In the genomic region with DNA sequence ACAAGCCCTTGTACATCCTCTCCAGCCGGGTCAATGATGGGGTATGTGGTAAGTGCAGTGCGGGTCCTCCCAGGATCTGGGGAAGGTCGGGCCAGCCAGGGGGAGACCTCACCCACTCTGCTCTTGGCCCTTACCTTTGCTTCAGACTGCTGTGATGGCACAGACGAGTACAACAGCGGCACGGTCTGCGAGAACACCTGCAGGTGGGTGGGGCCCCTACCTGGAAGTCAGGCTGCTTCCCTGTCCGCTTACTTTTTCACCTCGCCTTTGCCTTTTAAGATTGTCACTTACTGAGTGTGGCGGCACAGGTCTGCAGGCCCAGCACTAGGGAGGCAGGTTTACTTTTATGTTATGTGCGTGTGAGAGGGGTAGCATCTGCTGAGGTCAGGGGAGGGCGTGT, we compare ENCODE assay signal across 16 mouse cellular contexts. TPM values are rescaled to one million over a fixed set of nuclear protein-coding genes. Genes with fewer than 3 reads are reported as not detected.
A peak's percentile ranks its signal among the peaks of the same experiment; 100 is the strongest.
DNase-seq lines count a peak whose midpoint lies in the region; ATAC-seq and TF ChIP-seq lines count a peak whose summit lies in the region.
"Had no signal": no experiment of that assay in that cellular context is flagged by ENCODE, and none has a peak within 500 bp of the region (broad histone marks: within the 10 kb centered on the region; RNA-seq: fewer than 3 reads in every experiment).

No protein-coding gene starts in this region.

- no peak for ATAC-seq in forebrain, embryonic 15.5 days (replicated peaks)
- ATAC-seq in liver, embryonic 12.5 days: no peak
- ATAC-seq in liver, postnatal 0 days: no peak
- ATAC-seq in intestine, embryonic 15.5 days: no peak
- ATAC-seq in lung, postnatal 0 days: no peak
- ATAC-seq: forebrain, embryonic 16.5 days had no signal

- no peaks in the 10 kb centered on the region for H3K9me3 ChIP-seq in forebrain, embryonic 10.5 days
- no peaks in the 10 kb centered on the region for H3K9me3 ChIP-seq in forebrain, embryonic 15.5 days
- H3K9me3 ChIP-seq in liver, embryonic 12.5 days (replicated peaks): no peaks in the 10 kb centered on the region
- H3K9me3 ChIP-seq in liver, postnatal 0 days (ENCODE audit: low read length): no peaks in the 10 kb centered on the region
- H3K9me3 ChIP-seq in E14TG2a.4 (ENCODE audit: low read length): no peaks in the 10 kb centered on the region
- H3K9me3 ChIP-seq in intestine, embryonic 15.5 days: no peaks in the 10 kb centered on the region
- no peaks in the 10 kb centered on the region for H3K9me3 ChIP-seq in lung, postnatal 0 days (ENCODE audit: low read length)

- H3K4me1 ChIP-seq in forebrain, embryonic 10.5 days: peaks cover 30% of the 10 kb centered on the region
- peaks cover 34% of the 10 kb centered on the region for H3K4me1 ChIP-seq in forebrain, embryonic 15.5 days
- H3K4me1 ChIP-seq in liver, embryonic 12.5 days: peaks cover 31% of the 10 kb centered on the region
- H3K4me1 ChIP-seq in liver, postnatal 0 days (ENCODE audit: insufficient read depth): peaks cover 9% of the 10 kb centered on the region; the same call in 1 of the 2 replicates
- peaks cover 64% of the 10 kb centered on the region for H3K4me1 ChIP-seq in E14TG2a.4 (replicated peaks; ENCODE audit: low read depth, low read length)
- H3K4me1 ChIP-seq in intestine, embryonic 15.5 days (replicated peaks): peaks cover 25% of the 10 kb centered on the region
- H3K4me1 ChIP-seq in lung, postnatal 0 days (ENCODE audit: insufficient read depth, low read depth, low read length): peaks cover 8% of the 10 kb centered on the region; the same call in 1 of the 2 replicates

- 93% methylated on average over 12 of the region's 12 CpGs for WGBS in forebrain, embryonic 10.5 days
- 95% methylated on average over 12 of the region's 12 CpGs for WGBS in forebrain, embryonic 15.5 days
- 86% methylated on average over 12 of the region's 12 CpGs for WGBS in liver, embryonic 12.5 days (ENCODE audit: insufficient replicate concordance)
- 92% methylated on average over 12 of the region's 12 CpGs for WGBS in liver, postnatal 0 days (ENCODE audit: insufficient replicate concordance)
- 78% methylated on average over 12 of the region's 12 CpGs for whole genome bisulfite sequencing in intestine, embryonic 15.5 days
- 90% methylated on average over 12 of the region's 12 CpGs for WGBS in lung, postnatal 0 days

- DNase-seq in forebrain, embryonic 10.5 days (ENCODE audit: extremely low spot score, low spot score): no peak
- DNase-seq in liver, postnatal 0 days: no peak
- DNase-seq in right cerebral cortex, postnatal 25 days: no peak
- DNase-seq in lung, postnatal 0 days (ENCODE audit: low spot score): no peak
- DNase-seq: adrenal gland, adult 8-10 months; cerebellum, postnatal 14 days; gastrocnemius, postnatal 10 days; heart, postnatal 36 days; layer of hippocampus, adult 9-11 months; right cerebral cortex, postnatal 14 days; thymus, adult 18-20 months had no signal

- H3K27ac ChIP-seq in forebrain, embryonic 10.5 days: no peak overlapping the region
- H3K27ac ChIP-seq in forebrain, embryonic 15.5 days (replicated peaks): no peak overlapping the region
- H3K27ac ChIP-seq in liver, embryonic 12.5 days: no peak overlapping the region
- H3K27ac ChIP-seq in liver, postnatal 0 days (ENCODE audit: low read depth): no peak overlapping the region
- H3K27ac ChIP-seq in intestine, embryonic 15.5 days: no peak overlapping the region
- no peak overlapping the region for H3K27ac ChIP-seq in lung, postnatal 0 days (ENCODE audit: low read length)

- H3K4me3 ChIP-seq in forebrain, embryonic 10.5 days: peak overlapping the region; percentile 82; the same call in 1 of the 2 replicates
- H3K4me3 ChIP-seq in forebrain, embryonic 15.5 days: no peak overlapping the region
- no peak overlapping the region for H3K4me3 ChIP-seq in liver, embryonic 12.5 days
- H3K4me3 ChIP-seq in liver, postnatal 0 days (ENCODE audit: low read depth, low read length): no peak overlapping the region
- peak overlapping the region; percentile 95 for H3K4me3 ChIP-seq in E14TG2a.4 (replicated peaks; ENCODE audit: low read length)
- H3K4me3 ChIP-seq in intestine, embryonic 15.5 days (replicated peaks): 0 out of 2 replicates have a peak overlapping the region, but pooled peaks have one; percentile 64
- no peak overlapping the region for H3K4me3 ChIP-seq in lung, postnatal 0 days (ENCODE audit: low read depth, low read length)

- H3K4me2 ChIP-seq in forebrain, embryonic 15.5 days (replicated peaks): no peak overlapping the region
- peak overlapping the region; percentile 92 for H3K4me2 ChIP-seq in liver, embryonic 12.5 days
- H3K4me2 ChIP-seq in liver, postnatal 0 days (ENCODE audit: low read depth, low read length): no peak overlapping the region
- H3K4me2 ChIP-seq in intestine, embryonic 15.5 days (replicated peaks): peak overlapping the region; percentile 78; the same call in 1 of the 2 replicates
- H3K4me2 ChIP-seq in lung, postnatal 0 days (replicated peaks; ENCODE audit: low read depth, low read length): no peak overlapping the region

- peaks cover 60% of the 10 kb centered on the region for H3K36me3 ChIP-seq in forebrain, embryonic 10.5 days (replicated peaks)
- peaks cover 37% of the 10 kb centered on the region for H3K36me3 ChIP-seq in forebrain, embryonic 15.5 days
- peaks cover 59% of the 10 kb centered on the region for H3K36me3 ChIP-seq in liver, embryonic 12.5 days
- peaks cover 41% of the 10 kb centered on the region for H3K36me3 ChIP-seq in liver, postnatal 0 days (replicated peaks; ENCODE audit: insufficient read depth, low read length)
- peaks cover 60% of the 10 kb centered on the region for H3K36me3 ChIP-seq in E14TG2a.4 (ENCODE audit: insufficient read depth, low read length)
- H3K36me3 ChIP-seq in intestine, embryonic 15.5 days: peaks cover 40% of the 10 kb centered on the region
- H3K36me3 ChIP-seq in lung, postnatal 0 days (ENCODE audit: insufficient read depth, low read length): peaks cover 18% of the 10 kb centered on the region

- no peaks in the 10 kb centered on the region for H3K27me3 ChIP-seq in forebrain, embryonic 10.5 days (ENCODE audit: poor library complexity, severe bottlenecking)
- H3K27me3 ChIP-seq in forebrain, embryonic 15.5 days: no peaks in the 10 kb centered on the region
- peaks cover 14% of the 10 kb centered on the region for H3K27me3 ChIP-seq in liver, embryonic 12.5 days (replicated peaks)
- H3K27me3 ChIP-seq in liver, postnatal 0 days (ENCODE audit: insufficient read depth, low read length): no peaks in the 10 kb centered on the region
- H3K27me3 ChIP-seq in E14TG2a.4 (ENCODE audit: insufficient read depth, low read length): no peaks in the 10 kb centered on the region
- no peaks in the 10 kb centered on the region for H3K27me3 ChIP-seq in intestine, embryonic 15.5 days (replicated peaks)
- H3K27me3 ChIP-seq in lung, postnatal 0 days (replicated peaks; ENCODE audit: insufficient read depth, low read length): no peaks in the 10 kb centered on the region

- H3K9ac ChIP-seq in forebrain, embryonic 15.5 days (replicated peaks): no peak overlapping the region
- H3K9ac ChIP-seq in liver, embryonic 12.5 days: no peak overlapping the region
- no peak overlapping the region for H3K9ac ChIP-seq in liver, postnatal 0 days (replicated peaks)
- H3K9ac ChIP-seq in intestine, embryonic 15.5 days: no peak overlapping the region
- no peak overlapping the region for H3K9ac ChIP-seq in lung, postnatal 0 days (replicated peaks; ENCODE audit: low read depth)

- no peak for TF ChIP-seq EP300 in liver, postnatal 0 days (IDR thresholded peaks at IDR 0.05; ENCODE audit: low read depth)
- TF ChIP-seq EP300 in lung, postnatal 0 days (IDR thresholded peaks at IDR 0.05): no peak

- no peak for TF ChIP-seq CTCF in liver, postnatal 0 days (IDR thresholded peaks at IDR 0.05; ENCODE audit: low read depth)
- TF ChIP-seq CTCF in E14TG2a.4 (conservative IDR thresholded peaks at IDR 0.05; ENCODE audit: low read length): no peak
- TF ChIP-seq CTCF in lung, postnatal 0 days (IDR thresholded peaks at IDR 0.05): no peak

RNA-seq across cellular contexts. Expression of a gene that starts 1.9 kb away (rescaled TPM):
- polyA plus RNA-seq in forebrain, embryonic 10.5 days (2016; fragmentation: Nextera tagmentation; extraction: Ambion mirVana): 109 and 110 TPM in 2 replicates
- polyA plus RNA-seq in forebrain, embryonic 15.5 days (2015; fragmentation: Nextera tagmentation; extraction: Ambion mirVana): 87.2 and 91.1 TPM in 2 replicates
- 65.0 and 68.5 TPM in 2 replicates for polyA plus RNA-seq in liver, embryonic 12.5 days (2016; fragmentation: Nextera tagmentation; extraction: Ambion mirVana)
- 47.0 and 47.6 TPM in 2 replicates for polyA plus RNA-seq in liver, postnatal 0 days (2015; fragmentation: Nextera tagmentation; extraction: Ambion mirVana)
- 105 and 122 TPM in 2 replicates for polyA plus RNA-seq in intestine, embryonic 15.5 days (2015; fragmentation: Nextera tagmentation; extraction: Ambion mirVana)
- polyA plus RNA-seq in lung, postnatal 0 days (2015; fragmentation: Nextera tagmentation; extraction: Ambion mirVana): 51.9 and 56.1 TPM in 2 replicates

RNA-seq across cellular contexts. Expression of a gene that starts 2.1 kb away (rescaled TPM):
- 4.6 and 5.0 TPM in 2 replicates for polyA plus RNA-seq in forebrain, embryonic 10.5 days (2016; fragmentation: Nextera tagmentation; extraction: Ambion mirVana)
- polyA plus RNA-seq in forebrain, embryonic 15.5 days (2015; fragmentation: Nextera tagmentation; extraction: Ambion mirVana): 4.4 and 5.5 TPM in 2 replicates
- polyA plus RNA-seq in liver, embryonic 12.5 days (2016; fragmentation: Nextera tagmentation; extraction: Ambion mirVana): 0.12 TPM in 1 of 2 replicates, not detected in the other
- not detected in 2 replicates for polyA plus RNA-seq in liver, postnatal 0 days (2015; fragmentation: Nextera tagmentation; extraction: Ambion mirVana)
- 0.25 and 0.50 TPM in 2 replicates for polyA plus RNA-seq in intestine, embryonic 15.5 days (2015; fragmentation: Nextera tagmentation; extraction: Ambion mirVana)
- polyA plus RNA-seq in lung, postnatal 0 days (2015; fragmentation: Nextera tagmentation; extraction: Ambion mirVana): 5.3 and 6.0 TPM in 2 replicates

RNA-seq across cellular contexts. Expression of a gene that starts 15.3 kb away (rescaled TPM):
- 4.7 and 5.2 TPM in 2 replicates for polyA plus RNA-seq in forebrain, embryonic 10.5 days (2016; fragmentation: Nextera tagmentation; extraction: Ambion mirVana)
- 0.87 and 1.1 TPM in 2 replicates for polyA plus RNA-seq in forebrain, embryonic 15.5 days (2015; fragmentation: Nextera tagmentation; extraction: Ambion mirVana)
- 0.20 and 0.46 TPM in 2 replicates for polyA plus RNA-seq in liver, embryonic 12.5 days (2016; fragmentation: Nextera tagmentation; extraction: Ambion mirVana)
- 0.14 and 0.32 TPM in 2 replicates for polyA plus RNA-seq in liver, postnatal 0 days (2015; fragmentation: Nextera tagmentation; extraction: Ambion mirVana)
- polyA plus RNA-seq in intestine, embryonic 15.5 days (2015; fragmentation: Nextera tagmentation; extraction: Ambion mirVana): 1.6 and 1.7 TPM in 2 replicates
- polyA plus RNA-seq in lung, postnatal 0 days (2015; fragmentation: Nextera tagmentation; extraction: Ambion mirVana): 6.0 and 6.4 TPM in 2 replicates

RNA-seq across cellular contexts. Expression of a gene that starts 41.2 kb away (rescaled TPM):
- 10.2 and 10.8 TPM in 2 replicates for polyA plus RNA-seq in forebrain, embryonic 10.5 days (2016; fragmentation: Nextera tagmentation; extraction: Ambion mirVana)
- 1.7 and 1.8 TPM in 2 replicates for polyA plus RNA-seq in forebrain, embryonic 15.5 days (2015; fragmentation: Nextera tagmentation; extraction: Ambion mirVana)
- polyA plus RNA-seq in liver, embryonic 12.5 days (2016; fragmentation: Nextera tagmentation; extraction: Ambion mirVana): 155 and 158 TPM in 2 replicates
- 40.6 and 41.6 TPM in 2 replicates for polyA plus RNA-seq in liver, postnatal 0 days (2015; fragmentation: Nextera tagmentation; extraction: Ambion mirVana)
- 4.0 and 4.3 TPM in 2 replicates for polyA plus RNA-seq in intestine, embryonic 15.5 days (2015; fragmentation: Nextera tagmentation; extraction: Ambion mirVana)
- 5.7 and 7.4 TPM in 2 replicates for polyA plus RNA-seq in lung, postnatal 0 days (2015; fragmentation: Nextera tagmentation; extraction: Ambion mirVana)

RNA-seq across cellular contexts. Expression of a gene that starts 47.3 kb away (rescaled TPM):
- polyA plus RNA-seq in forebrain, embryonic 10.5 days (2016; fragmentation: Nextera tagmentation; extraction: Ambion mirVana): 11.2 and 14.8 TPM in 2 replicates
- 88.9 and 93.3 TPM in 2 replicates for polyA plus RNA-seq in forebrain, embryonic 15.5 days (2015; fragmentation: Nextera tagmentation; extraction: Ambion mirVana)
- polyA plus RNA-seq in liver, embryonic 12.5 days (2016; fragmentation: Nextera tagmentation; extraction: Ambion mirVana): 0.02 TPM in 1 of 2 replicates, not detected in the other
- not detected in 2 replicates for polyA plus RNA-seq in liver, postnatal 0 days (2015; fragmentation: Nextera tagmentation; extraction: Ambion mirVana)
- polyA plus RNA-seq in intestine, embryonic 15.5 days (2015; fragmentation: Nextera tagmentation; extraction: Ambion mirVana): 2.8 and 2.9 TPM in 2 replicates
- 0.04 TPM in 1 of 2 replicates, not detected in the other for polyA plus RNA-seq in lung, postnatal 0 days (2015; fragmentation: Nextera tagmentation; extraction: Ambion mirVana)

Comparison
In these comparisons a context has a peak if more than half of its experiments do, and no peak if none do; other contexts are left out.
1. H3K4me3 ChIP-seq: peak in forebrain, embryonic 10.5 days (single experiment), E14TG2a.4 (single experiment) and intestine, embryonic 15.5 days (single experiment); none in forebrain, embryonic 15.5 days (single experiment), liver, embryonic 12.5 days (single experiment), liver, postnatal 0 days (single experiment) and lung, postnatal 0 days (single experiment).
2. H3K4me2 ChIP-seq: peak in liver, embryonic 12.5 days (single experiment) and intestine, embryonic 15.5 days (single experiment); none in forebrain, embryonic 15.5 days (single experiment), liver, postnatal 0 days (single experiment) and lung, postnatal 0 days (single experiment).